Mouse (Mus musculus) neural tube, embryonic 13.5 days (tissue): Measurements from ENCODE around the gene Cwc25. TPM values are rescaled to one million over a fixed set of nuclear protein-coding genes. Genes with fewer than 3 reads are reported as not detected.

Experiments used
- ATAC-seq: fragments of 200-750 bp; cut with Nextera tagmentation; 2 replicates; pipeline ENCODE4 v1.8.0; 2017; ENCODE audit warnings: low read depth, mild to moderate bottlenecking, moderate TSS enrichment, moderate library complexity
- H3K27ac ChIP-seq: fragments of 300-500 bp; sonication (generic); replicated peaks from 2 replicates; pipeline ENCODE4 v1.5.1; 2015; ENCODE audit warnings: moderate library complexity, mild to moderate bottlenecking, inconsistent platforms
- H3K27me3 ChIP-seq: fragments of 300-500 bp; sonication (generic); 2 replicates; pipeline ENCODE4 v1.6.1; 2015; ENCODE audit warnings: mild to moderate bottlenecking, inconsistent platforms
- H3K36me3 ChIP-seq: fragments of 300-500 bp; sonication (generic); 2 replicates; pipeline ENCODE4 v1.6.1; 2015; ENCODE audit warnings: mild to moderate bottlenecking, inconsistent platforms
- H3K4me1 ChIP-seq: fragments of 300-500 bp; sonication (generic); replicated peaks from 2 replicates; pipeline ENCODE4 v1.6.1; 2015; ENCODE audit warnings: inconsistent platforms
- H3K4me2 ChIP-seq: fragments of 300-500 bp; sonication (generic); 2 replicates; pipeline ENCODE4 v1.6.1; 2015; ENCODE audit warnings: inconsistent platforms, mild to moderate bottlenecking, moderate library complexity
- H3K4me3 ChIP-seq: fragments of 300-500 bp; sonication (generic); 2 replicates; pipeline ENCODE4 v1.5.1; 2015; ENCODE audit warnings: mild to moderate bottlenecking, inconsistent platforms
- H3K9ac ChIP-seq: fragments of 300-500 bp; sonication (generic); 2 replicates; pipeline ENCODE4 v1.6.1; 2015; ENCODE audit warnings: moderate library complexity, mild to moderate bottlenecking, inconsistent platforms
- H3K9me3 ChIP-seq: fragments of 300-500 bp; sonication (generic); 2 replicates; pipeline ENCODE4 v1.6.1; 2016; ENCODE audit warnings: inconsistent platforms
- WGBS: fragments of 180-500 bp; shearing (Covaris S2); methylation state at CpG from one replicate; pipeline ENCODE4 v1.1.7; 2015; 5-methylcytosine and 5-hydroxymethylcytosine counted together
- polyA plus RNA-seq: library from polyadenylated mRNA; unstranded; fragments of >200 nt; fragmentation: Nextera tagmentation; extraction: Ambion mirVana; gene quantifications from 2 replicates; pipeline ENCODE4 v1.2.1, GENCODE M21; 2015

The Cwc25 gene
- polyA plus RNA-seq, 1 experiment from 2014 or later = 18.8 TPM

GRCm38 (mm10) chr11:97701581-97702392, 64.6 kb downstream of the Cwc25 start:
- Histone ChIP-seq H3K4me3 (peak overlapping the region; percentile 82), H3K4me1 (peaks cover 47% of the 10 kb centered on the region), H3K36me3 (peaks cover 15% of the 10 kb centered on the region), H3K9ac (peak overlapping the region; percentile 97; the same call in 1 of the 2 replicates), H3K9me3 (no peaks in the 10 kb centered on the region), H3K27ac (0 out of 2 replicates have a peak overlapping the region, but pooled peaks have one; percentile 99), H3K4me2 (peak overlapping the region; percentile 91), H3K27me3 (no peaks in the 10 kb centered on the region)
- WGBS = 49% methylated on average over 15 of the region's 15 CpGs
- no peak for ATAC-seq

GRCm38 (mm10) chr11:97700746-97701580, 65.4 kb downstream of the Cwc25 start:
- ATAC-seq = no peak
- 14% methylated on average over 30 of the region's 30 CpGs for WGBS
- Histone ChIP-seq H3K9me3 (no peaks in the 10 kb centered on the region), H3K9ac (peak overlapping the region; percentile 97), H3K4me2 (peak overlapping the region; percentile 91), H3K27me3 (no peaks in the 10 kb centered on the region), H3K4me3 (peak overlapping the region; percentile 82), H3K27ac (peak overlapping the region; percentile 99), H3K36me3 (peaks cover 7% of the 10 kb centered on the region), H3K4me1 (peaks cover 55% of the 10 kb centered on the region)

- H3K27me3 ChIP-seq = no peaks in the 10 kb centered on the region
- WGBS = under 1% methylated on average over 81 of the region's 85 CpGs
- no peaks in the 10 kb centered on the region for H3K9me3 ChIP-seq
- no peaks in the 10 kb centered on the region for H3K36me3 ChIP-seq
- H3K4me1 ChIP-seq = peaks cover 63% of the 10 kb centered on the region
- H3K9ac ChIP-seq = peak within 1 kb of the TSS; percentile 97
- peak within 1 kb of the TSS; percentile 91 for H3K4me2 ChIP-seq
- H3K4me3 ChIP-seq = peak within 1 kb of the TSS; percentile 82
- peak; percentile 13 for ATAC-seq
- peak within 1 kb of the TSS; percentile 99 for H3K27ac ChIP-seq
These were observed 66.2 kb downstream of the Cwc25 start, which contains the start of gene Pcgf2 for GRCm38 (mm10) chr11:97700003-97700745. Pcgf2 (minus strand) TSS chr11:97700497.

GRCm38 (mm10) chr11:97699626-97700002, 66.7 kb downstream of the Cwc25 start:
- Histone ChIP-seq H3K36me3 (no peaks in the 10 kb centered on the region), H3K4me2 (peak overlapping the region; percentile 91), H3K9ac (peak overlapping the region; percentile 97), H3K9me3 (no peaks in the 10 kb centered on the region), H3K27ac (peak overlapping the region; percentile 99), H3K27me3 (no peaks in the 10 kb centered on the region), H3K4me1 (peaks cover 63% of the 10 kb centered on the region), H3K4me3 (peak overlapping the region; percentile 82)
- 2% methylated on average over 8 of the region's 9 CpGs for WGBS
- peak; percentile 45 for ATAC-seq

- no peak; the same call in 1 of the 2 replicates for ATAC-seq
- H3K9ac ChIP-seq = peak overlapping the region; percentile 97
- no peaks in the 10 kb centered on the region for H3K36me3 ChIP-seq
- peak overlapping the region; percentile 91 for H3K4me2 ChIP-seq
- no peaks in the 10 kb centered on the region for H3K27me3 ChIP-seq
- H3K9me3 ChIP-seq = no peaks in the 10 kb centered on the region
- WGBS = 1% methylated on average over 57 of the region's 63 CpGs
- peak overlapping the region; percentile 82 for H3K4me3 ChIP-seq
- peaks cover 63% of the 10 kb centered on the region for H3K4me1 ChIP-seq
- peak overlapping the region; percentile 99 for H3K27ac ChIP-seq
These were observed 67.4 kb downstream of the Cwc25 start for GRCm38 (mm10) chr11:97698741-97699611.

GRCm38 (mm10) chr11:97697891-97698529, 68.3 kb downstream of the Cwc25 start:
- Histone ChIP-seq H3K4me3 (peak overlapping the region; percentile 82), H3K4me2 (peak overlapping the region; percentile 91), H3K4me1 (peaks cover 69% of the 10 kb centered on the region), H3K9me3 (no peaks in the 10 kb centered on the region), H3K27ac (peak overlapping the region; percentile 99), H3K9ac (peak overlapping the region; percentile 97), H3K36me3 (0 out of 2 replicates have a peak, but pooled peaks cover 4% of the 10 kb centered on the region), H3K27me3 (no peaks in the 10 kb centered on the region)
- 1% methylated on average over 14 of the region's 14 CpGs for WGBS
- ATAC-seq = no peak

- Histone ChIP-seq H3K27ac (peak overlapping the region; percentile 99), H3K4me2 (peak overlapping the region; percentile 91), H3K4me3 (peak overlapping the region; percentile 82), H3K9me3 (no peaks in the 10 kb centered on the region), H3K4me1 (peaks cover 69% of the 10 kb centered on the region), H3K36me3 (peaks cover 11% of the 10 kb centered on the region), H3K9ac (peak overlapping the region; percentile 97), H3K27me3 (no peaks in the 10 kb centered on the region)
- no peak for ATAC-seq
- 58% methylated on average over 11 of the region's 11 CpGs for WGBS
These were observed 69.0 kb downstream of the Cwc25 start for GRCm38 (mm10) chr11:97697199-97697890.

- Histone ChIP-seq H3K4me1 (peaks cover 63% of the 10 kb centered on the region), H3K4me3 (peak overlapping the region; percentile 17)
- no peak for ATAC-seq
These were observed 69.7 kb downstream of the Cwc25 start for GRCm38 (mm10) chr11:97696669-97697068.

GRCm38 (mm10) chr11:97695712-97696401, 70.5 kb downstream of the Cwc25 start:
- 40% methylated on average over 9 of the region's 9 CpGs for whole genome bisulfite sequencing
- H3K4me2 ChIP-seq = peak overlapping the region; percentile 91
- peak overlapping the region; percentile 62 for H3K9ac ChIP-seq
- peak overlapping the region; percentile 86 for H3K27ac ChIP-seq
- H3K36me3 ChIP-seq = peaks cover 26% of the 10 kb centered on the region
- peaks cover 55% of the 10 kb centered on the region for H3K4me1 ChIP-seq
- H3K4me3 ChIP-seq = peak overlapping the region; percentile 27
- H3K27me3 ChIP-seq = no peaks in the 10 kb centered on the region
- ATAC-seq = no peak
- no peaks in the 10 kb centered on the region for H3K9me3 ChIP-seq

More at GRCm38 (mm10) chr11:97696669-97697068, 69.7 kb downstream of the Cwc25 start:
- peak overlapping the region; percentile 91 for H3K4me2 ChIP-seq
- H3K27ac ChIP-seq = peak overlapping the region; percentile 86
- H3K27me3 ChIP-seq = no peaks in the 10 kb centered on the region
- 73% methylated on average over 8 of the region's 8 CpGs for WGBS
- no peaks in the 10 kb centered on the region for H3K9me3 ChIP-seq
- H3K9ac ChIP-seq = peak overlapping the region; percentile 62; the same call in 1 of the 2 replicates
- H3K36me3 ChIP-seq = peaks cover 17% of the 10 kb centered on the region
